Mouse (Mus musculus): Measurements from ENCODE around the gene Elovl5. TPM values are rescaled to one million over a fixed set of nuclear protein-coding genes. Genes with fewer than 3 reads are reported as not detected.
"Not testable (repeated sequence)": the region's sequence is repeated elsewhere in the genome, so short reads cannot be mapped to it uniquely, and the experiment has no call there.

Elovl5 gene
- polyA plus RNA-seq, 1 experiment from 2014 or later, result 81.3 TPM

DNA sequence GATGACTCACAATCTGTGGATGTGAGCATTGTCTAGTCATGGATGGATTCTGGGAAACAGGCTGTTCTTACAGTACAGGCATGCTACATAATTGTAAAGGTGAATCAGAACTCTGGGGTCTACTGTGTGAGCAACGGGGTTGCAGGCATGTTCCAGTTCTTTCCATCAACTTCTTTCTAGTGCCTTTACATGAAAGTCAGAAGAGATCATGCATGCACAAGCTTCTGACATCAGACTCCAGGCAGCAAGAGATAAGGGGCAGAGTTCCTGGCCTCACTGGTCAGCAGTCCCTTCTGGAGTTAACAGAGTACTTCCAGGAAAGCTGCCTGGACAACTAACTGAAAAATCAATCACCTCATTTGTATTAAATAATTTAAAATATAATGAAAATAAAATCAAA lies 75.9 kb downstream of the Elovl5 start:
- DNase-seq (ENCODE audit: low spot score), result no peak

DNA sequence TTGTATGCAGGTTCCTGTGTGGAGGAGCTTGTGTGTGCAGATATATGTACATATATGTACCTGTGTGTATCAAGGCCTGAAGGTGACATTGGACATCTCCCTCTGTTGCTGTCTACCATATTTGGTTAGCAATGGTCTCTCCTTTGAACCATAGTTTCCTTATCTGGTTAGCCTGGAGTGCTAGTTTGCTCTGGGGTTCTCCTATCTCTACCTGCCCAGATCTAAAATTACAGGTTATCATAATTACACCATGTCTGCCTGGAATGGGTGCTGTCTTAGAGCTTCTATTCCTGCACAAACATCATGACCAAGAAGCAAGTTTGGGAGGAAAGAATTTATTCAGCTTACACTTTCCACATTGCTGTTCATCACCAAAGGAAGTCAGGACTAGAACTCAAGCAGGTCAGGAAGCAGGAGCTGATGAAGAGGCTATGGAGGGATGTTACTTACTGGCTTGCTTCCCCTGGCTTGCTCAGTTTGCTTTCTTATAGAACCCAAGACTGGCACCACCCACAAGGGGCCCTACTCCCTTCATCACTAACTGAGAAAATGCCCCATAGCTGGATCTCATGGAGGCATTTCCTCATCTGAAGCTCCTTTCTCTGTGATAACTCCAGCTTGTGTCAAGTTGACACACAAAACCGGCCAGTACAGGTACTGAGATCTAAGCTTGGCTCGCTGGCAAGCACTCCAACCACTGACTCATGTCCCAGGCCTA lies 76.5 kb downstream of the Elovl5 start:
- DNase-seq (ENCODE audit: low spot score), result not testable (repeated sequence)

DNA sequence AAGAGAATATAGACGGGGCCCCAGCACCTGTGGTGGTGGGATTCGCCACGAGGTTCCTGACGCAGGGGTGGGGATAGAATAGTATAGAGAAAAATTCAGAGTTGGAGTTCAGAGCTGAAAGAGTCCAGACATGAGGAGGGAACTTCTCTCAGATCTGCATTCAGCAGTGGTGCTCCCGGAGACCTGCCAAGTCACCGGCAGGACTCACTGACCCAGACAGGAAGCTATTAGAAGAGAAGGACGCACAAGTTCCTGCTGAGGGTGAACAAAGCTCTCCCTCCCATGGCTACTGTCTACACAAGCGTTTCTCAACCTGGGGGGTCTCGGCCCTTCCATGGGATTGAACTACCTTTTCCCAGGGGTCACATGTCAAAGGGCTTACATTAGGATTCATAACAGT lies 78.1 kb downstream of the Elovl5 start:
- DNase-seq (ENCODE audit: low spot score), result no peak

DNA sequence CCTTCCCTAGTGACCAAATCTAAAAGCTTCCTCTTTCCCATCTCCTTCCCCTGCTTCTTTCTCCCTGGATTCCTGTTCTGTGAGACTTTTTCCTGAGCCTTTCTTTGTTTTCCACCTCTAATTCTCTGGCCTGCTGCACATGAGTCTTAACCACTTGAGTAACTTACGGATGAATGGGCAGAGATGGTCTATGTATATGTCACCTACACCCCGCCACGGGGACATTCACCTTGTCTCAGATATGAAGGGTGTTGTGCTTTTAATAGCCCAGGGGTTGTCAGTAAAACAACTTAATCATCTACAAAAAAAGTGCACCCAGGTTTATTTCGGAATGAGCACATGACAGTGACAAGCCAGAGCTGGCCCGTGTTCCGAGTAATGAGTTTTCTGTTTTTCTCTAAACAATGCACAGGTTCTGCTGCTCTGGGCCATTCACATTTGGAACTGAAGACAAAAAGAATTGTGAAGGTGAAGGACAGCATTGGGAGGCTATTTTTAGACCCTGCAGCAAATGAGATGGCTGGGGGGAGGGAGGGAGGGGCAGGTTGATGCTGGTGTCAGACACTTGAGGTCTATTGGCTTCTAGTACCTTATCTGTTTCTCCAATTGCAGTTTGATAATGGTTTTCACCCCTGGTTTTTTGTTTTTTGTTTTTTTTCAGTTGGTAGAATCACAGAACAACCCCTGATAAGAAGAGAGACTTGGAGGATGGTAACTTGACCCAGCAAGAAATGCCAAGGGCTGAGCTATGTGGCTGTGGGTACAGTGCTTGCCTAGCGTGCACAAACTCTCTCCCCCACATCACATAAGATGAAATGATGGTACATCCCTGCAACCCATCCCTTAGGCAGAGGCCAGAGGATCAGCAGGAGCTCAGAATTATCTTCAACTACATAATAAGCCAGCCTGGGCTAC lies 83.7 kb downstream of the Elovl5 start:
- DNase-seq (ENCODE audit: low spot score), result no peak

DNA sequence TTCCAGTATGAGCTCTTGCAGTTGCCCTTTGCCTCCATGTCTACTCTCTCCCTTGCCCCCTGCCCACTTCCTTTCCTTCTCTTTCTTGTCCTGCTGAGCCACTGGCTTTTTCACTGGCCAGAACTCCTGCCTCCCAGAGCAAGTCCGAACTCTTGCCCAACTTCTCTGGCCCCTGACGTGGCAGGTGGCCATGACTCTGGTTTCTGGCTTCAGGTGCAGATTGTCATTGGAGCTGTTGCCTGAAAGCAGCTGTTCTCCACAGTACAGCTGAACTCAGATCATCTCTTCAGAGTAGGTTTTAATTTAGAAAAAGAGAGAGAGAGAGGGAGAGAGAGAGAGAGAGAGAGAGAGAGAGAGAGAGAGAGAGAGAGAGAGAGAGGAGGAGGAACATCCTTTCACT lies 86.1 kb downstream of the Elovl5 start:
- DNase-seq (ENCODE audit: low spot score), result no peak

DNA sequence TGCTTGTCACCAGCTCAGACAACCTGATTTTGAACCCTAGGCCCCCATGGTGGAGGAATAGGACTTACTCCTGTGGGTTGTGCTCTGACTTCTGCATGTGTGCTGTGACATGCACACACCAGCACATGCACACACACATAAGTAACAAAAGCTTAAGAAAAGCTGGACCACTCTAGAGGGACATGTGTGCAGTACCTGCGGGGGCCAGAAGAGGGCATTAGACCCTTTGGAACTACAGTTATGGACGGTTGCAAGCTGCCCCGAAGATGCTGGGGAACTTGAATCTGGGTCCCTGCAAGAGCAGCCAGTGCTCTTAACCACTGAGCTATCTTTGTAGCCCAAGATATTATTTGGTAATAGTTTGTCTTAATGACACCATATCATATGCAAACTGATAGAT lies 88.3 kb downstream of the Elovl5 start:
- peak; percentile 63 for DNase-seq (ENCODE audit: low spot score)

DNA sequence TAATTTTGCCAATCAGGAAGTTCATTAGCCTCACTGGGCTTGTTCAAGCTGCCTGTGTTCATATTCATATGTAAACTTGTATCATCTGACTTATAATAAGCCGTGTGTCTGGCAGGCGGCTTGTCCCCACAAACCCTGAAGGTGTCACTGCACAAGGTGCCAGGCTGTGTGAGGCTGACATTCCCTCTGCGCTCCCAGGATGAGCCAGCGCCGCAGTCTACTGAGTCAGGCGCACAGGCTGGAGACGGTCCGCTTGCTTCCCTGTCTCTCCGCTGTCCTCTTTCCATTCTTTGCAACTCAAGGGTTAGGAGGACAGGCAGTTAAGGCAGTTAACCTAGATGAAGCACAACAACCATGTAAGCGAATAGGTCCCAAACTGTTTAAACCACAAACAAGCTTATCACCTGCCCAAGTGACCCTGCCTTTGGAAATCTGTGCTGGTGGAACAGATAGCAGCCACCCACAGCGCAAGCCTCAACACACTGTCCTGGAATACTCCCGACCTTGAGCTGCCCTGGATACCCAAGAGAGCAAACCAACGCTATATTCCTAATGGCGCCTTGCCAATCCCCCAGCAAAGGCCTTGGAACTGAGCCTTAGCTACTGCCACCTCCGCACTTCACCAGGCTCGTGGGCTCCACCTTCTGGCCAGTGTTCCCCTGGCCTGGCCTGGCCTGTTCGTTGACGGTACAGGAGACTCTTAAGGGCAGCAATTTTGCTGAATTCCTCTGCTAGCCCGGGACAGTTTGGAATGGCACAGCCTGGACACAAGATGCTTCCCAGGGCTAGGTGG lies 89.2 kb downstream of the Elovl5 start:
- DNase-seq (ENCODE audit: low spot score), result peak; percentile 66

DNA sequence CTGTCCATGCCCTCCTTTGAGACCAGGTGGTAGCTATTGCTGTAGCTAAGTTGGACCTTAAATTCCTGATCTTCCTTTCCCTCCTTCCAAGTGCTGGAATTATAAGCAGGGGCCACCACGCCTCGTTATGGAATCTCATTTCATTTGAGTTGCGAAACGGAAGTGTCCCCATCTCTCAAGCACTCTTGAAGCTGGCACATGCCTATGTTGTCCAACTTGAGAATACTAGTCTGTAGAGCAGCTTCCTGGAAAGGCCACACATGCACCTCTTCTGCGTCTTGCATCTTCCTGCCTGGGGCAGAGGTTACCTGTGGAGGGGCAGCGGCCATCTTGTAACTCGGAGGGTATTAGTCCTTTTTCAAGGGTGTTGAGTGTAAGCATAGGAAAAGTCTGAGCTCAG lies 92.2 kb downstream of the Elovl5 start:
- no peak for DNase-seq (ENCODE audit: low spot score)

DNA sequence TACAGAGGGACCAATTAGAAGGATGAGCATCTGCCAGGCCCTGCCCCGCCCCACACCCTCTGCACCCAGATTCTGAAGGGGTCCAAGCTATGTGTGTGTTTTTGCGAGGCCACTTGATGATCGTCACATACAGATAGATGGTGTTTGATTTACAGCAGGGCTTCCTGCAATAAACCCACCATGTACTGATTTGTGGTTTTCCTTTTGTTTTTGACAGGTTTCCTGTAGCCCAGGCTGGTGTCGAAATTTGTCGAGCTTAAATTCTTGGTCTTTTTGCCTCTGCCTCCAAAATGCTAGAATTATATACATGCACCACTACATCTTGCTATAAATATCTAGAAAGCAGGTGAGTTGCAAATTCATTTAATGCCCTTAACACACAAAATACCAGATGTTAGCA lies 93.0 kb downstream of the Elovl5 start:
- DNase-seq (ENCODE audit: low spot score), result no peak

DNA sequence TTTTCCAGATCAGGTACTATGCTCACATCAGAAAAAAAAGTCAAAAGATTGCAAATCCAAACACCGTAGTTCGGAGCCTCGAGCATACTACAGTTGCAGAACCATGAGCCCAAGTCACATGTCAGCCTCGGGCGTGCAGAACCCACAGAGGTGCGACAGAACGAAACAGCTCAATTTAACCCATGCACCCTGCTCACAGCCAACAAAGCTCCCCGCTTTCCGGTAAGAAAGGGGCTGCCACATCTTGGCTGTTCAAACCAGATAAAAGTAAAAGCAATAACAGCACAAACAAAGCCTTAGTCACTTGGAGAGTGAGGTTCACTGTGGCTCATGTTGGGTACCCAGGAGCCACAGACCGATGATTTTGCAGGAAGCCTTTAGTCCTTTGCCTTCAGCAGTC lies 93.5 kb downstream of the Elovl5 start:
- DNase-seq (ENCODE audit: low spot score), result peak; percentile 3

DNA sequence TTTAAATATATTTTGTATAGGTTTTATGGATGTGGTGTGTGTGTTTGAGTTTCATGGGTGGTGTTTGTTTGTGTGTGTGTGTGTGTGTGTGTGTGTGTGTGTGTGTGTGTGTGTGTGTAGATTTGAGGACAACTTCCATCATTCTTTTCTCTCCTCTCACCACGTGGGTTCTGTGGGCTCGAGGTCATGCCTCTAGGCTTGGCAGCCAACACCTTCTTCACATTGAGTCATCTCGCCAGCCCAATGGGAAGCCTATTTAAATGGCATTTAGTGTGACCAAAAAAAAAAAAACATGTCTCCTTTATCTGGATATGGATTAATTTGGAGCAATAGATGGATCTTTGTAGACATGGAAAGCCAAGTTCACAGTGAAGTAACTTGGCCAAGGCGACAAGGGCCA lies 94.9 kb downstream of the Elovl5 start:
- no peak for DNase-seq (ENCODE audit: low spot score)

DNA sequence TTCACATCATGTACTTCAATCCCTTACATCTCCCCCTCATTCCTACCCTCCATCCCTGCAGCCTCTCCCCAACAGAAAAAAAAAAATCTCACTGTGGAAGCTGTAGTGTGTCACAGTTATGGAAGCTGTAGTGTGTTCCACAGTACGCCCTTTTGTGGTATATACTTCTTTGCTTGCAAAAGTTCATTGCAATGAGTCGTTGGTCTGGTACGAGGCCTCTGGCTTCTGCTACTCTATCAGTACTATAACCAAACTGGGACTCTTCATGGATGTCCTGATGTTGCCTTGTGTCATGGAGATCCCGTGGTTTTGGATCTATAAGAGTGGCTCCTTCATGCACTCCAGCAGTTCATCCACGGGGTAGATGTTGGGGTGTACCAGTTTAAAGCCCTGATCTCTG lies 95.5 kb downstream of the Elovl5 start:
- no peak for DNase-seq (ENCODE audit: low spot score)

DNA sequence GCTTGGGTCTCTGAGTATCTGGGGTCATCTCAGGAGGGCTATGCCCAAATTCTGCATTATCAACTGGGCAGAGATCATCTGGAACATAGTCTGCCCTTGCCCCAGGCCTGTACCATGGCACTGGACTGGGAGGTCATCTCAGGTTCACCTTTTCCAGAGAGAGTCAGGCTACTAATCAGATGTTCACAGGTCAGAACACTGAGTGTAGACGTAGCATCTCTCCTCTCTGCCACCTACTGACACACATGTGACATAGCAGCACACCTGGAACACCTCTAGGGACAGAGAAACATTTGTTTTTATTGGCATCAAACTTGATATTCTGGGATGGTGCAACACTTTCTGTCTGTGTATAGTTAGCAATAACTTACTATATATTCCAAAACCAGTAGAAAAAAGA lies 96.6 kb downstream of the Elovl5 start:
- DNase-seq (ENCODE audit: low spot score), result no peak

DNA sequence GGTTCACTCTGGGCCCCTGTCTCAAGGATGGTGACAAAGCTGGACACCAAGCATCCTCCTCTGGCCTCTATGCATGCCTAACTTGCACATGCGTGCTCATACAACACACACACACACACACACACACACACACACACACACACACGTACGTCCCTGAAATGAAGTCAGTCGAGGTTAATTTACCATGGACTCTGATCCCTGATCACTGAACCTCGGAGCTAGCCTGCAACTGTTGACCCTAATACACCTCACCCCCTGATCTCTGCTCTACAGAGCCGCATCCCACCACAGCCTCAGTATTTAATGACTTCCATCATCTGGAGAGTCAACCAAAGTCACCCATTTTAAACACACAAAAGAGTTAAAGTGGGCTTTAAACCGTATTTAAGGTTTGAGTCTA lies 98.7 kb downstream of the Elovl5 start:
- DNase-seq (ENCODE audit: low spot score), result no peak

DNA sequence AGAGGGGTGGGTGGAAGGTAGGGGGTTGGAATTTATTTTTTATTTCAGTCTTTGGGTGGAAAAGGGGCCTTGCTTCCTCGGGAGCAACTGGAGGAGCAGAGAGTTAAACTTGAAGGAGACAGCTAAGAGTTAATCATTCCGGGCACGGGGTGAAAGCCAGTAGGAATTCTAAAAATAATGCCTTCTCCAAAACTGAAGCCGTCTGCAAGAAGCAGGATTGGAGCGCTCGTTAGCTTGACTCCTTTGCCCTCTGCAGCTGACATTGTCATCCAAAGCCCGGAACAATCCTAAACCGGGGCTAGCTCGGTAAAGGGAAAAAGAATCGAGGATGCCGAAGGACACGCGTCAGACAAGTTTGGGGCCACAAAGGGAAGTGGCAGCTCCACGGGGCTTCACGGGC lies 99.1 kb downstream of the Elovl5 start:
- no peak for DNase-seq (ENCODE audit: low spot score)

DNA sequence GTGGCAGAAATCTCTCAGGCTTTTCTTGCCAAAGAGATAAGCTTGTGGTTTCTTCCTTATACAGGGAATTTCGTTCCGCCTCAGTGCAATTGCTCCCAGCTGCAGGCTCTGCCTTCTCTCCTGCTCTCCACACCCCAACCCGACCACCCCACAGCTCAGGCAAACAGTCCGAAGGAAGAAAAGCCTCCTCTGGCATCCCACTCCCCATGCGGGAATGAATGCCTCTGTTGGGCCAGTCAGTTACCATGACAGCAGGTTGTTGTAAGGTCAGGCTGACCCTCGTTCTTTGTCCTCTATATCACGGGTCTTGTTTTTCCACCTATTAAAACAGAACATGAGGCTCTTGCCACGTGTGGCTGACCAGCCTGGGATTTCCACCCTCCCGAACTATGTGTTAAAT lies 104.1 kb downstream of the Elovl5 start:
- DNase-seq (ENCODE audit: low spot score), result no peak

DNA sequence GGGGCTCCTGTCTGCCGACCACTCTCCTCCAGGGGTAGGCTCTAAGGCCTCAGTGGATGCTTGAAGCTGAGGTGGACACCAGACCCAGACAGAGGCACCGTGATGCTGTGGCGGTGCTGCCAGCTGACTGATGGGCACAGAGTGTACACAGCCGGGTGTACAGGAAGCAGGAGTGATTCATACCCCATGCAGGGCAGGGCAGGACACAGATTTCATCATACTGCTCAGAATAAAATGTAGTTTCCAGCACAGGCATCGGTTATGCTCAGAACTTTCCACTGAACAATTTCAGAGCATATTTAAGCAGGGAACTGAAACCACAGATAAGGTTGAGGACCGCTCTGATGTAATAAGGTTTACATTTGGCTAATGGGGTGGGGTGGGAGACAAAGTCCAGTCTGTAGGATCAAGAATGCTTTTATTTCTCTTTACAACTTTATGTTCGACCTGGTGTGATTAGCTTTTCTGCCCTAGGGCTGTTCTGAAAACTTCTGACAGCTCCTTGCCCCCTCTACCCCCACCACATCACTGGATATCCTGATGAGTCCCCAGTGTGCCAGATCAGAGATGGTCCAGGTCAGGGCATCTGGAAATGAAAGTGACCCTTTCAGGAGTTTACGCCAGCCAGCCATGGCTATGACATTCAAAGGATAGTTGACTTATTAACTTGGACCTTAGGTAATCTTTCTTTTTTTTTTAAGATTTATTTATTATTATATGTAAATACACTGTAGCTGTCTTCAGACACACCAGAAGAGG lies 105.2 kb downstream of the Elovl5 start:
- DNase-seq (ENCODE audit: low spot score), result no peak

DNA sequence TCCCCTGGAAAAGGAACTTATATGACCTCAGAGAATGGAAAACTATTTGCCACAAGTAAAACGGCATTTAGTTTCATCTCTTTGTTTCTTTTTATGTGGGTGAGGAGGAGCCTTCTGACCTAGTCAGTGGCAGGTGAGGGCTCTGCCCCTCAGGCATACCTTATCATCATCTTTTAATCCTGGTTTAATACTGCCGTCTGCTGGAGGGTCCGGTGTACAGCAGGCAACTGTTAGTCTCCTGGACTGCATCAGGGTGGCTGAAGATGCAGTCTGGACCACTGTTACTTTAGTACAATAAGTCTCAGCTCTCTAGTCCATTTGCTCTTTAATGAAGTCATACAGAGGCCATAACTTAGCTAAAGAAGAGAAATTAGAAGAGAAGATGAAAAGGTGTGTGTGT lies 107.7 kb downstream of the Elovl5 start:
- DNase-seq (ENCODE audit: low spot score), result peak; percentile 65

DNA sequence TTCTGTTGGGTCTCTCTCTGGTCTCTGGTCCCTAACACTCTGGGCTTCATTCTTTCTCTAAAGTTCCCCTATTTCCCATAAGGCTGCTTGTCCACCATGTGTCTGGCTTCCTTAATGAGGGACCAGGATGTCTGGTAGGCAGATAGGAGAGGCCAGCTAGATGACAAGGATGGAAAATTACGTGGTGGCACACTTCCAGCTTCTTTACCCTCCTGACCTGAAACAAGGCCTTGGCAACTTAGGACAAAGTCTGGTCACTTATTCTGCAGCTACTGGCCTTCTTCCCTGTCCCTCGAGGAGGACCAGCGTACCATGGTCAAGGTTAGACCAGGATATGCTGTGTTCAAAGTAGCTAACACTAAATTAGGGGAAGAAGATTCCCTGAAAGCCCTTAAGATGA lies 109.9 kb downstream of the Elovl5 start:
- DNase-seq (ENCODE audit: low spot score), result no peak

DNA sequence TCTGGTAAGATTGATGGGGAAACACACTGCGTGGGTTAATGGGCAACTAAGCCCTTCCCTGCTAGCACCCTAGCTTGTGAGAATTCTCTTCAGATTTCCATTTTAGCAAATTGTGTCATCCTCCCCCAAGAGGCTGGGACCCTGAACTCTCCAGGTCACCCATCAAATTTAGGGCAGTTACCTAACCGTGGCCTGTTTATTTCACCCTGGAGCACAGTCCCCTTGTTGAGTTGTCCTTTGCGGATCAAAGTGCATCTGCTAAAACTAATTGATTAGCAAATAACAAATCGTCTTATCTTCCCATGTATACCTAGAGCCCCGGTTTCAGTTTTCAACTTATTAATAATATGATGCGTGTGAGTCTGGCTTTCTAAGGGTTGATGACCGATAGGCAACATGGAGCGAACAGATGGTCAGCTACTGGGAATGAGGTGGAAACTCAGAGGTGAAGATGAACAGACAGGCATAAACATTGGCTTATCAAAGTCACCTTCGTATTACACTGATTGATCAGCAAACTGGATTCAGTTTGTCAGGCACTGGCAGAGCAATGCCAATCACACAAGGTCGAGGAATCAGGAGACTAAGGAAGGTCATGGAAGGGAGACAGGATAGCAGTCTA lies 113.8 kb downstream of the Elovl5 start:
- DNase-seq (ENCODE audit: low spot score), result no peak

DNA sequence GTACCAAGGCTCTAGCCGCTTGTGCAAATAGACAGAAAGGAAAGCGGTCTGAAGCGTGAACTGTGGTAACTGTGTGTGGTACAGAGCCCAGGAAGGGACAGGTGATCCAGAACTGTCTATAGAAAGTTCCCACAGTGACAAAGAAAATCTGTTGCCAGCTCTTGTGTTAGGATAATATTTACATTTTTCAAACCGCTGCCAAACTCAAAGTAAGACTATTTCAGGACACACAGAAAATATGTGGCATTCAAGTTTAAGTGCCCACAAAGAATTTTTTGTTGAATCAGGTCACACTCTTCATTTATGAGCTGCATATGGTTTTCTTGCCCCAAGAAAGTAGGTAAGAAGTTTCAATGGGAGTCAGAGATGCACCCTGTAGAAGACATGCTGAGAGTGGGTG lies 115.8 kb downstream of the Elovl5 start:
- DNase-seq (ENCODE audit: low spot score), result no peak
